Mouse (Mus musculus) gastrocnemius, adult 2 months (tissue): ENCODE measurements around the gene Kat6b. TPM values are rescaled to one million over a fixed set of nuclear protein-coding genes. Genes with fewer than 3 reads are reported as not detected.

ENCODE experiments used
- DNase-seq: peaks from one replicate; pipeline ENCODE4 v3.0.0; 2022
- H3K27ac ChIP-seq: fragments of 200-600 bp; 2 replicates; pipeline ENCODE4 v1.8.1; 2022; ENCODE audit warnings: mild to moderate bottlenecking
- H3K4me3 ChIP-seq: fragments of 200-600 bp; 2 replicates; pipeline ENCODE4 v1.8.1; 2022; ENCODE audit warnings: mild to moderate bottlenecking, moderate library complexity
- CTCF ChIP-seq: fragments of 200-600 bp; IDR thresholded peaks from 2 replicates; pipeline ENCODE4 v1.8.1; 2022; ENCODE audit warnings: antibody characterized with exemption, mild to moderate bottlenecking, moderate library complexity
- intact Hi-C: fragments of 180-260 bp; cut with DNase I; formaldehyde crosslinking; loops from one replicate; pipeline ENCODE4 v1.15.1; 2025
- total RNA-seq, 2 experiments: library from RNA; stranded (reverse); gene quantifications; 2 replicates each; pipeline ENCODE4 v1.2.3; 2021

Kat6b gene
- total RNA-seq, 2 experiments from 2014 or later = 22.2 to 26.0 TPM

- intact Hi-C loops = no loop called here
- Histone ChIP-seq H3K27ac (no peak overlapping the region), H3K4me3 (no peak overlapping the region)
- DNase-seq = no peak
- no peak for TF ChIP-seq CTCF
Measured at GRCm38 (mm10) chr14:21705462-21705861, 224.2 kb downstream of the Kat6b start.

DNA sequence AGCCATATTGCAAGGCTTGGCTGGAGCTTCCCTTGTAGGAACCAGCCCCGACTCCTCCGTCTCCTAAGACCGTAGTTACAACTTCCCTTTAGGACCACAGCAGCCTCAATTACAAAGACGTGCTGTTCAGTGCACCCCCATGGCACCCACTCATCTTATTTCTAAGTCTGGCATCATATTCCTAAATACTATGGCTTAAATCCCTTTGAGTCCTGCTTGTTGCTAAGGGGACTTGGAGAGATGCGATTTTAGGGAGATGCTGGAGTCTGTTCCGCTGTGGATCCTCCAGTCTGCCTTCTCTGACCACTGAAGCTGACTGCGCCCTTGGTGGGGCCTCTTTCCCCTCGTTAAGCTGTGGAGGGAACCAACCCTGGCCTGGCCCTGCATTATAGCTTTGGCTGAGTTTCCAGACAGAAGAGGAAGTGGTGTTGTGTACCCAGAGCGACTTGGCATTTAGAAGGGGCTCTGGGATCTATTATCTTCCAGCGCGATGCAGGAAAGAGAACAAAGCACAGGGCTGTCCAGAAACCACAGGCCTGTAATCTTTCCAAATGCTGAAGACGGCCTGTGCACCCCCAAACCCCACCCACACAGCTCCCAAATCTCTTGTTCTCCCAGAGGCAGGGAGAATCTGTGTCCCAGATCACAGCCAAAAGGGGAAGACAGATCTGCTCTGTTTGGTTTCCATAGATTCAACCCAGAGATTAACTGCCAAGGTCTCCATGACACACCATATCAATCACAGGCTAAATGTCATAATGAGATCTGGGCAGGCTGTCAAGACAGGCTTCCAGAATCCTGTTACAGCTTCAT lies 225.7 kb downstream of the Kat6b start:
- intact Hi-C loops = loop anchor here (2.0 kb wide), 1 partner anchor 20 kb away; no protein-coding TSS in a partner anchor

GRCm38 (mm10) chr14:21709545-21709944 lies 228.3 kb downstream of the Kat6b start:
- intact Hi-C loops = no loop called here
- no peak for DNase-seq
- no peak overlapping the region for H3K4me3 ChIP-seq
- TF ChIP-seq CTCF = peak; percentile 18; the same call in 1 of the 2 replicates
- no peak overlapping the region for H3K27ac ChIP-seq

More for the DNA sequence above, 225.7 kb downstream of the Kat6b start:
- peak overlapping the region; percentile 23 for H3K4me3 ChIP-seq
- peak; percentile 39 for DNase-seq
- TF ChIP-seq CTCF = no peak
- H3K27ac ChIP-seq = peak overlapping the region; percentile 71

- no peak for TF ChIP-seq CTCF
- DNase-seq = no peak
- intact Hi-C loops = no loop called here
- no peak overlapping the region for H3K4me3 ChIP-seq
- no peak overlapping the region for H3K27ac ChIP-seq
Measured at GRCm38 (mm10) chr14:21711231-21711630, 230.0 kb downstream of the Kat6b start.

- Histone ChIP-seq H3K4me3 (peak within 1 kb of the TSS; percentile 60), H3K27ac (peak within 1 kb of the TSS; percentile 86)
- intact Hi-C loops = no loop called here
- TF ChIP-seq CTCF = no peak
- DNase-seq = peak; percentile 73
Measured at GRCm38 (mm10) chr14:21714486-21714885, 233.3 kb downstream of the Kat6b start, which contains the start of gene Dupd1. Dupd1 (minus strand) TSS chr14:21714576.

GRCm38 (mm10) chr14:21719646-21720383 lies 238.6 kb downstream of the Kat6b start:
- intact Hi-C loops = no loop called here
- no peak for TF ChIP-seq CTCF
- peak; percentile 62 for DNase-seq
- H3K27ac ChIP-seq = peak overlapping the region; percentile 69
- no peak overlapping the region for H3K4me3 ChIP-seq

DNA sequence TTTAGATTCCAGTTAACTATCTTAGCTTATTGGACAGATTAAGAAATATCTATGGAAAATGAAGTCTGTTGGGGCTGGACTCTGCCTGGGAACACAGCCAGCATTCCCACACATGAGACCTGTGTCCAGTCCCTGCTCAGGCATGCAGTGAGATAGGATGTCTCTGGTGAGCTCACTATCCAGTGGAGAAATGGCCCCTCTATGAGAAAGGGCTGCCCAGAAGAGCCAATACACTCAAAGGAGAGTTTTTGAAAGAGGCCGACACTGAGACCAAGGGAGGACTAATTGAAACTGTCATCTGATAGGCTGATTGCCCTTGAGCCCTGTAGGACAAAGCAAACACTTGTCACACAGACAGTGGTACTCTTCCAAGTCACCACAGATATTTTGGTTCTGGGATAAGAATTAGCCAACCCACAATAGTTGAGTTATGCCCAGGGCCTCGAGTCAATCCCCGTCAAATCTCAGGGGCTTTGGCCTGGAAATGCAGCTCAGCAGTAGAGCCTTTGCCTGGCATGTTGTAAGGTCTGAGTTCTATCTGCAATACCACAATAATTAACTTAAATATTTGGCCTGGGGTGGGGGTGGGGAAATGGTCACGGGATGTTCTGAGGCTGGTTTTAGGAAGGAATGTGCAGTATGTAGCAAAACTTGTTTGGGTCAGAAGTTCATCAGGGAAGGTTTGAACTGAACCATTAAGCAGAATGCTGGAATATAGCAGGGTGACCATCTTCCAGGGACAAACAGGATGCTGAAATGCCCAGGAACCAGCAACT lies 239.4 kb downstream of the Kat6b start:
- peak overlapping the region; percentile 69 for H3K27ac ChIP-seq
- TF ChIP-seq CTCF = no peak
- DNase-seq = no peak
- no peak overlapping the region for H3K4me3 ChIP-seq
- intact Hi-C loops = no loop called here

Other genes starting within 250 kb of the Kat6b start
- gene Dupd1, start 233.1 kb downstream of the Kat6b start, total RNA-seq = 10 to 100 TPM; 33.6 to 58.6 TPM